ENCODE assay signal across 17 mouse cellular contexts in genomic region chr3:120065714-120066113, GRCm38 (mm10).
DNase-seq lines count a peak whose midpoint lies in the region; ATAC-seq and TF ChIP-seq lines count a peak whose summit lies in the region.
"Had no signal": no experiment of that assay in that cellular context is flagged by ENCODE, and none has a peak within 500 bp of the region (broad histone marks: within the 10 kb centered on the region; RNA-seq: fewer than 3 reads in every experiment).

No protein-coding gene starts in this region.

- no peak for TF ChIP-seq CTCF in Patski (IDR thresholded peaks at IDR 0.05)

- ATAC-seq in Patski: peak; percentile 92
- ATAC-seq: forebrain, embryonic 14.5 days; intestine, postnatal 0 days; lung, postnatal 0 days had no signal

- no peaks in the 10 kb centered on the region for H3K27me3 ChIP-seq in Patski
- H3K27me3 ChIP-seq: hindbrain, embryonic 15.5 days; liver, embryonic 15.5 days; megakaryocyte, embryonic 14.5 days; stomach, embryonic 15.5 days had no signal

- POLR2A ChIA-PET in Patski (lab: Charles Lee): no interaction called here

- in situ Hi-C loops in Patski (cut with MboI; ENCODE audit: low pct_unique_long_range_greater_than_20kb): no loop called here

- CTCF ChIA-PET in Patski (lab: Charles Lee): interaction anchor here (0.6 to 1.8 kb wide), 10 partner anchors 12 to 127 kb away, joined by 3 to 8 read pairs (median 4); no protein-coding TSS in a partner anchor

- DNase-seq in heart, adult 18-20 months: peak; percentile 36 to 55
- no peak for DNase-seq in heart, postnatal 4 days
- peak; percentile 72 for DNase-seq in Patski (ENCODE audit: low read depth, low spot score)
- DNase-seq in heart, adult 9 months (ENCODE audit: low spot score in 2 of 2): peak; percentile 43 to 46
- DNase-seq in skeletal muscle tissue, adult 2 months (ENCODE audit: low read depth, low spot score): peak; percentile 44
- DNase-seq in layer of hippocampus, adult 9-10 months (ENCODE audit: low spot score): no peak
- no peak for DNase-seq in thymus, postnatal 10 days (ENCODE audit: low spot score in 2 of 2)
- DNase-seq: cerebellum, adult 9-10 months; right cerebral cortex, adult 18-20 months; thymus, postnatal 14 days had no signal

Comparison
In these comparisons a context has a peak if more than half of its experiments do, and no peak if none do; other contexts are left out.
1. DNase-seq: peak in heart, adult 18-20 months (2 of 2), Patski (single experiment), heart, adult 9 months (2 of 2) and skeletal muscle tissue, adult 2 months (single experiment); none in heart, postnatal 4 days (single experiment), layer of hippocampus, adult 9-10 months (single experiment) and thymus, postnatal 10 days (0 of 2).